Mouse (Mus musculus) embryonic fibroblast, embryonic 13.5 days (primary cell): ENCODE results near the gene Pld4.

Source experiments
- CTCF ChIP-seq: IDR thresholded peaks from 2 replicates; pipeline ENCODE4 v1.5.1; 2011; ENCODE audit warnings: mild to moderate bottlenecking, control low read depth, low read length, moderate library complexity, borderline replicate concordance; ENCODE audit not compliant: insufficient read depth
- POLR2A ChIP-seq: IDR thresholded peaks from 2 replicates; pipeline ENCODE4 v1.6.1; 2011; ENCODE audit warnings: low read depth, mild to moderate bottlenecking, control low read depth, low read length, moderate library complexity

GRCm38 (mm10) chr12:112800476-112800875 lies 40.0 kb downstream of the Pld4 start:
- TF ChIP-seq POLR2A, result no peak
- no peak for TF ChIP-seq CTCF
